Mouse (Mus musculus): ENCODE measurements around the gene Usp12. TPM values are rescaled to one million over a fixed set of nuclear protein-coding genes. Genes with fewer than 3 reads are reported as not detected.

Usp12 gene
- total and polyA plus RNA-seq, 2 experiments from 2014 or later = 13.2 to 20.7 TPM

- Histone ChIP-seq H3K9ac (replicated peaks; ENCODE audit: low read length) (no peak overlapping the region), H3K4me3 (ENCODE audit: low read length) (no peak overlapping the region), H3K4me1 (ENCODE audit: insufficient read depth, low read length) (no peaks in the 10 kb centered on the region), H3K9me3 (ENCODE audit: low read length) (no peaks in the 10 kb centered on the region), H3K36me3 (ENCODE audit: insufficient read depth, low read length) (peaks cover 14% of the 10 kb centered on the region), H3K4me2 (ENCODE audit: low read depth, low read length) (no peak overlapping the region), H3K27me3 (ENCODE audit: insufficient read depth, low read length) (no peaks in the 10 kb centered on the region), H3K27ac (no peak overlapping the region; the same call in 1 of the 2 replicates)
- no peak for TF ChIP-seq CTCF (IDR thresholded peaks at IDR 0.05; ENCODE audit: low read depth)
- WGBS = 71% methylated on average over 6 of the region's 6 CpGs
- ATAC-seq = no peak
- no peak for DNase-seq (ENCODE audit: low spot score)
Measured at GRCm38 (mm10) chr5:146757921-146758320, 36.9 kb downstream of the Usp12 start.

DNA sequence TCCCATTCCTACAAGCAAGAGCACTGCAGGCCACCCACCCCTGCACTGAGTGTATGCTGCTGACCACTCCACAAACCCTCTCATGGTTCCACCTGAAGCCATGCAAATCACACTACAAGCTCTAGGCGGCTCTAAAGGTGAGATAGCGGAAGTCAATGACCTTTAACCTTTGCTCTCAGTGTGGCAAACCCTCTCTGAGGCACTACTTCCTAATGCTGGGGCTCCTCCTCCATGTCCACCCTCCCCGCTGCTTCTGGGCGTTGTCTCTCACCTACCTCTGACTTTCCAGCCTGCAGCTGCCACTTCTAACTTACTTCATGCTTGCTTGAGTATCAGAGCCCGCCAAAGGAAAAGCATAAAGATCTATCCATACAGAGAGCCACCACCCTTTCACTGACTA lies 37.5 kb downstream of the Usp12 start:
- ATAC-seq (no peak), DNase-seq (ENCODE audit: low spot score) (no peak)
- no peaks in the 10 kb centered on the region for H3K9me3 ChIP-seq (ENCODE audit: low read length)
- H3K4me1 ChIP-seq (ENCODE audit: insufficient read depth, low read length) = no peaks in the 10 kb centered on the region
- H3K9ac ChIP-seq (replicated peaks; ENCODE audit: low read length) = no peak overlapping the region
- H3K4me2 ChIP-seq (ENCODE audit: low read depth, low read length) = no peak overlapping the region
- H3K27me3 ChIP-seq (ENCODE audit: insufficient read depth, low read length) = no peaks in the 10 kb centered on the region
- TF ChIP-seq CTCF (IDR thresholded peaks at IDR 0.05; ENCODE audit: low read depth) = no peak
- WGBS = 95% methylated on average over 5 of the region's 5 CpGs
- peaks cover 13% of the 10 kb centered on the region; the same call in 1 of the 2 replicates for H3K36me3 ChIP-seq (ENCODE audit: insufficient read depth, low read length)
- no peak overlapping the region for H3K27ac ChIP-seq
- H3K4me3 ChIP-seq (ENCODE audit: low read length) = no peak overlapping the region

GRCm38 (mm10) chr5:146753181-146753580 lies 41.6 kb downstream of the Usp12 start:
- WGBS = 93% methylated on average over 8 of the region's 8 CpGs
- Histone ChIP-seq H3K36me3 (ENCODE audit: insufficient read depth, low read length) (peaks cover 24% of the 10 kb centered on the region), H3K9ac (replicated peaks; ENCODE audit: low read length) (no peak overlapping the region), H3K4me2 (ENCODE audit: low read depth, low read length) (no peak overlapping the region), H3K27me3 (ENCODE audit: insufficient read depth, low read length) (no peaks in the 10 kb centered on the region), H3K27ac (no peak overlapping the region), H3K9me3 (ENCODE audit: low read length) (no peaks in the 10 kb centered on the region), H3K4me1 (ENCODE audit: insufficient read depth, low read length) (no peaks in the 10 kb centered on the region), H3K4me3 (ENCODE audit: low read length) (no peak overlapping the region)
- DNase-seq (ENCODE audit: low spot score) (no peak), ATAC-seq (no peak)
- no peak for TF ChIP-seq CTCF (IDR thresholded peaks at IDR 0.05; ENCODE audit: low read depth)

DNA sequence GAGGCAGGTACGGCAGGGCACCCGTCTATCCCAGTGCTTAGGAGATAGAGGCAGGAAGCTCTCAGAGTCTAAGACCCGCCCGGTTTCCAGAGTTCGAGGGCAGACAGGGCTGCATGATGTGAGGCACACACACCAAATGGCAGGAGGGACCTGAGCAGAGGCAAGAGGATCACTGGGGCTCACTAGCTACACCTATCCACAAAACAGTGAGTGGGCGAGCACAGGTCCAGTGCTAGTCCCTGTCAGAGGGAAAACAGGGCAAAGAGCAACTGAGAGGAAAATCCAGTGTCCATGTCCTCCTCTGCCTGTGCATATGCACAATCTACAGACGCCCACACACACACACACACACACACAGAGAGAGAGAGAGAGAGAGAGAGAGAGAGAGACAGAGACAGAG lies 43.8 kb downstream of the Usp12 start:
- Histone ChIP-seq H3K36me3 (ENCODE audit: insufficient read depth, low read length) (peaks cover 26% of the 10 kb centered on the region), H3K4me2 (ENCODE audit: low read depth, low read length) (no peak overlapping the region), H3K27me3 (ENCODE audit: insufficient read depth, low read length) (no peaks in the 10 kb centered on the region), H3K9ac (replicated peaks; ENCODE audit: low read length) (no peak overlapping the region), H3K4me1 (ENCODE audit: insufficient read depth, low read length) (no peaks in the 10 kb centered on the region), H3K9me3 (ENCODE audit: low read length) (no peaks in the 10 kb centered on the region), H3K27ac (no peak overlapping the region), H3K4me3 (ENCODE audit: low read length) (no peak overlapping the region)
- DNase-seq (ENCODE audit: low spot score) = no peak
- no peak for ATAC-seq
- 88% methylated on average over 7 of the region's 7 CpGs for WGBS
- no peak for TF ChIP-seq CTCF (IDR thresholded peaks at IDR 0.05; ENCODE audit: low read depth)

DNA sequence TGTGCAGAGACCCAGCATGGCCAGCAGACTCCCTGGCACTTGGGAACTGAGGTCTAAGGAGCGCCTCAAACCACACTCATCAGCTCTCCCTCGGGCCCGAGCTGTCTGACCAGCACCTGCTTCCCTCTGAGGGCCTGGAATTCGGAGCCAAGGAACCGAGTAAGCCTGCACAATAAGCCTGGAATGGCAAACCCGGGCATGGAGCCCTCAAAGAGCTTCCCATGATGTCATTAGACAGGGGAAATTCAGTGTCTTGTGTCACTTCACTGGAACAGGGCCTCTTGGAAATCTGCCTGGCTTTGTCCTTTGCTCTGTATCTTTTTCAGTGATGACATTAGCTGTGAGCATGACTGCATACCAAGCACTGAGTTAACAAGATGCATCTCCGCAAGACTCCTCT lies 44.5 kb downstream of the Usp12 start:
- ATAC-seq = no peak
- H3K4me1 ChIP-seq (ENCODE audit: insufficient read depth, low read length) = no peaks in the 10 kb centered on the region
- H3K9ac ChIP-seq (replicated peaks; ENCODE audit: low read length) = no peak overlapping the region
- no peaks in the 10 kb centered on the region for H3K27me3 ChIP-seq (ENCODE audit: insufficient read depth, low read length)
- no peak for TF ChIP-seq CTCF (IDR thresholded peaks at IDR 0.05; ENCODE audit: low read depth)
- H3K36me3 ChIP-seq (ENCODE audit: insufficient read depth, low read length) = peaks cover 26% of the 10 kb centered on the region
- no peak overlapping the region for H3K4me2 ChIP-seq (ENCODE audit: low read depth, low read length)
- no peak overlapping the region for H3K27ac ChIP-seq
- no peak overlapping the region for H3K4me3 ChIP-seq (ENCODE audit: low read length)
- 76% methylated on average over 7 of the region's 7 CpGs for WGBS
- no peak for DNase-seq (ENCODE audit: low spot score)
- no peaks in the 10 kb centered on the region for H3K9me3 ChIP-seq (ENCODE audit: low read length)

DNA sequence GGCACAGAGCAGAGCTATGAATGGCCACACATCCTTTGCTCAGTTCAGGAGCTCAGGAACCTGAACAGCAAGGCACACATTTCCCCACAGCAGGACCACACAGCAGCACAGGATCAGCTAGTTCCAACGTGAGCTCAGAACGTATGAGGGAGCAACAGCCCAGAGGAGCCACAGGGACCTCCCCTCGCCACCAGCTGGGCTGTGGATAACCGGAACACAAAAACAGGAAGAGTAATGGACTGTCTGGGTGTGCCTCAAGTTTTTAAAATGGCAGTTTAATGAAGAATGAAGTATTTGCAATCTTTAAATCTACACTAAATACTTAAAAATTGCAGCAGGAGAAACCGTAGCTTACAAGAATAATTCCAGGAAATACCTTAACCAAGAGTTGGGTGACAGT lies 44.9 kb downstream of the Usp12 start:
- no peaks in the 10 kb centered on the region for H3K27me3 ChIP-seq (ENCODE audit: insufficient read depth, low read length)
- no peak overlapping the region for H3K4me2 ChIP-seq (ENCODE audit: low read depth, low read length)
- DNase-seq (ENCODE audit: low spot score) (no peak), ATAC-seq (no peak)
- no peak overlapping the region for H3K9ac ChIP-seq (replicated peaks; ENCODE audit: low read length)
- H3K36me3 ChIP-seq (ENCODE audit: insufficient read depth, low read length) = peaks cover 26% of the 10 kb centered on the region
- 73% methylated on average over 5 of the region's 5 CpGs for WGBS
- H3K27ac ChIP-seq = no peak overlapping the region
- no peak overlapping the region for H3K4me3 ChIP-seq (ENCODE audit: low read length)
- H3K4me1 ChIP-seq (ENCODE audit: insufficient read depth, low read length) = no peaks in the 10 kb centered on the region
- no peaks in the 10 kb centered on the region for H3K9me3 ChIP-seq (ENCODE audit: low read length)
- TF ChIP-seq CTCF (IDR thresholded peaks at IDR 0.05; ENCODE audit: low read depth) = no peak

DNA sequence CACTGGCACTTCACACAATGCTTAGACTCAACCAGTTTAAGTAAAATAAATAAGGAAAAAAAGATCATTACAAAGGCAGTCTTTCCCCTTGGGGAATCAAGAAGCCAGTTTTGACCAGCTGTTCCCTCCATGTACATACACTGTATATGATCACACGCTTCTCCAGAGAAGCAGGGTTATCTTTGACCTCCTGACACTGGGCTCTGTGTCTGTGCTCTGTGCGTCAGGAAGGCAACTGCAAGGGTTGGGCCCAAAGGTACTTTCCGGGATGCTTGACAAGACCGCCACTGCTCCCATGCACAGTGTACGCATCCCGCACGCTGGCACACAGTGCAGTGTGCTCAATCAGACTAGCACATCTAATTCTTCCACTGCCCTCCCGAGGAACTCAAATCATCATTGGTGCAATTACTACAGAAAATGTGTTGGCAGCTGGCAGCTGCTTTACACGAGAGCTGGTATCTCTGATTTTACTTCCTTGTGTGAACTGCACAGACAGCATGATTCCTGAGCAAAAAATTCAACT lies 57.8 kb downstream of the Usp12 start:
- DNase-seq (ENCODE audit: low spot score) = no peak
- TF ChIP-seq CTCF (IDR thresholded peaks at IDR 0.05; ENCODE audit: low read depth) = no peak
- ATAC-seq = no peak
- Histone ChIP-seq H3K4me2 (ENCODE audit: low read depth, low read length) (no peak overlapping the region), H3K9me3 (ENCODE audit: low read length) (no peaks in the 10 kb centered on the region), H3K4me3 (ENCODE audit: low read length) (no peak overlapping the region), H3K36me3 (ENCODE audit: insufficient read depth, low read length) (peaks cover 17% of the 10 kb centered on the region; the same call in 1 of the 2 replicates), H3K27ac (no peak overlapping the region), H3K27me3 (ENCODE audit: insufficient read depth, low read length) (no peaks in the 10 kb centered on the region), H3K4me1 (ENCODE audit: insufficient read depth, low read length) (no peaks in the 10 kb centered on the region), H3K9ac (replicated peaks; ENCODE audit: low read length) (no peak overlapping the region)
- WGBS = 65% methylated on average over 9 of the region's 9 CpGs
